Mouse (Mus musculus) erythroblast, embryonic 14.5 days (primary cell): ENCODE results near the gene Capn15. TPM values are rescaled to one million over a fixed set of nuclear protein-coding genes. Genes with fewer than 3 reads are reported as not detected.

Source experiments
- H3K27me3 ChIP-seq: 2 replicates; pipeline ENCODE4 v1.6.1; 2012; ENCODE audit warnings: inconsistent platforms; ENCODE audit not compliant: control insufficient read depth
- H3K36me3 ChIP-seq: 2 replicates; pipeline ENCODE4 v1.6.1; 2012; ENCODE audit warnings: mild to moderate bottlenecking, inconsistent platforms; ENCODE audit not compliant: control insufficient read depth
- H3K4me1 ChIP-seq: 2 replicates; pipeline ENCODE4 v1.6.1; 2012; ENCODE audit warnings: inconsistent platforms; ENCODE audit not compliant: control insufficient read depth
- H3K4me3 ChIP-seq: replicated peaks from 2 replicates; pipeline ENCODE3; 2012; ENCODE audit warnings: moderate library complexity, mild to moderate bottlenecking, inconsistent platforms
- H3K9me3 ChIP-seq: 2 replicates; pipeline ENCODE4 v1.6.1; 2012; ENCODE audit warnings: low read length, inconsistent platforms, mixed read lengths; ENCODE audit not compliant: control insufficient read depth
- GATA1 ChIP-seq: IDR thresholded peaks from 2 replicates; pipeline ENCODE4 v1.6.1; 2012; ENCODE audit warnings: low read length, inconsistent platforms, mixed read lengths
- TAL1 ChIP-seq: IDR thresholded peaks from 3 replicates; pipeline ENCODE4 v1.6.1; 2012; ENCODE audit warnings: low read length, inconsistent platforms, mixed read lengths
- polyA plus RNA-seq: library from polyadenylated mRNA; stranded (reverse); fragments of >175 nt; gene quantifications from 2 replicates; pipeline ENCODE4 v1.2.3, GENCODE M21; 2012

Capn15 gene
- polyA plus RNA-seq, 1 experiment = 6.3 TPM

GRCm38 (mm10) chr17:25961566-25961965 is 24.0 kb downstream of the Capn15 start:
- Histone ChIP-seq H3K9me3 (no peaks in the 10 kb centered on the region), H3K4me3 (peak overlapping the region; percentile 75), H3K27me3 (no peaks in the 10 kb centered on the region), H3K4me1 (peaks cover 85% of the 10 kb centered on the region), H3K36me3 (peaks cover 97% of the 10 kb centered on the region)
- TF ChIP-seq TAL1 (peak; percentile 99), GATA1 (peak; percentile 99)

GRCm38 (mm10) chr17:25959630-25960467 is 25.7 kb downstream of the Capn15 start:
- H3K4me3 ChIP-seq = no peak overlapping the region
- peaks cover 87% of the 10 kb centered on the region for H3K36me3 ChIP-seq
- peaks cover 88% of the 10 kb centered on the region for H3K4me1 ChIP-seq
- TF ChIP-seq TAL1 (no peak), GATA1 (no peak)
- H3K27me3 ChIP-seq = no peaks in the 10 kb centered on the region
- H3K9me3 ChIP-seq = no peaks in the 10 kb centered on the region

GRCm38 (mm10) chr17:25958771-25959494 is 26.7 kb downstream of the Capn15 start:
- Histone ChIP-seq H3K36me3 (peaks cover 78% of the 10 kb centered on the region), H3K9me3 (no peaks in the 10 kb centered on the region), H3K4me3 (no peak overlapping the region), H3K27me3 (peaks cover 4% of the 10 kb centered on the region), H3K4me1 (peaks cover 83% of the 10 kb centered on the region)
- TF ChIP-seq TAL1 = no peak
- TF ChIP-seq GATA1 = no peak

GRCm38 (mm10) chr17:25957586-25958051 is 28.0 kb downstream of the Capn15 start:
- no peak for TF ChIP-seq GATA1
- no peak for TF ChIP-seq TAL1
- H3K4me1 ChIP-seq = peaks cover 69% of the 10 kb centered on the region
- peaks cover 64% of the 10 kb centered on the region for H3K36me3 ChIP-seq
- no peak overlapping the region for H3K4me3 ChIP-seq
- H3K9me3 ChIP-seq = no peaks in the 10 kb centered on the region; the same call in 1 of the 2 replicates
- H3K27me3 ChIP-seq = peaks cover 17% of the 10 kb centered on the region

GRCm38 (mm10) chr17:25956631-25957030 is 29.0 kb downstream of the Capn15 start:
- TF ChIP-seq GATA1 (no peak), TAL1 (no peak)
- Histone ChIP-seq H3K9me3 (peaks cover 8% of the 10 kb centered on the region; the same call in 1 of the 2 replicates), H3K4me1 (peaks cover 68% of the 10 kb centered on the region), H3K27me3 (peaks cover 27% of the 10 kb centered on the region), H3K4me3 (no peak overlapping the region), H3K36me3 (peaks cover 55% of the 10 kb centered on the region)

GRCm38 (mm10) chr17:25956201-25956600 is 29.4 kb downstream of the Capn15 start:
- peaks cover 13% of the 10 kb centered on the region; the same call in 1 of the 2 replicates for H3K9me3 ChIP-seq
- H3K4me1 ChIP-seq = peaks cover 68% of the 10 kb centered on the region
- TF ChIP-seq GATA1 (no peak), TAL1 (no peak)
- no peak overlapping the region for H3K4me3 ChIP-seq
- peaks cover 50% of the 10 kb centered on the region for H3K36me3 ChIP-seq
- H3K27me3 ChIP-seq = peaks cover 32% of the 10 kb centered on the region

GRCm38 (mm10) chr17:25955736-25956135 is 29.9 kb downstream of the Capn15 start:
- Histone ChIP-seq H3K4me3 (no peak overlapping the region), H3K9me3 (peaks cover 15% of the 10 kb centered on the region; the same call in 1 of the 2 replicates), H3K27me3 (peaks cover 36% of the 10 kb centered on the region), H3K4me1 (peaks cover 67% of the 10 kb centered on the region), H3K36me3 (peaks cover 46% of the 10 kb centered on the region)
- TF ChIP-seq TAL1 (no peak), GATA1 (no peak)

GRCm38 (mm10) chr17:25954671-25955070 is 30.9 kb downstream of the Capn15 start:
- peaks cover 63% of the 10 kb centered on the region for H3K4me1 ChIP-seq
- peaks cover 15% of the 10 kb centered on the region; the same call in 1 of the 2 replicates for H3K9me3 ChIP-seq
- peaks cover 36% of the 10 kb centered on the region for H3K36me3 ChIP-seq
- H3K4me3 ChIP-seq = no peak overlapping the region
- TF ChIP-seq GATA1 (no peak), TAL1 (no peak)
- H3K27me3 ChIP-seq = peaks cover 47% of the 10 kb centered on the region

GRCm38 (mm10) chr17:25953161-25953560 is 32.4 kb downstream of the Capn15 start:
- H3K4me1 ChIP-seq = peaks cover 53% of the 10 kb centered on the region
- peaks cover 15% of the 10 kb centered on the region; the same call in 1 of the 2 replicates for H3K9me3 ChIP-seq
- no peak overlapping the region for H3K4me3 ChIP-seq
- peaks cover 49% of the 10 kb centered on the region for H3K27me3 ChIP-seq
- no peak for TF ChIP-seq GATA1
- TF ChIP-seq TAL1 = no peak
- H3K36me3 ChIP-seq = peaks cover 24% of the 10 kb centered on the region
